Mouse (Mus musculus) left cerebral cortex, adult 18-20 months (tissue): Measurements from ENCODE around the gene Hyal1. TPM values are rescaled to one million over a fixed set of nuclear protein-coding genes. Genes with fewer than 3 reads are reported as not detected.
A peak's percentile ranks its signal among the peaks of the same experiment; 100 is the strongest.
"Not testable (repeated sequence)": the region's sequence is repeated elsewhere in the genome, so short reads cannot be mapped to it uniquely, and the experiment has no call there.

ENCODE experiments used
- DNase-seq, 2 experiments: peaks; one replicate each; pipeline ENCODE4 v3.0.0; 2021 to 2022; ENCODE audit warnings: low spot score in 2 of 2, mixed read lengths in 1 of 2
- total RNA-seq, 2 experiments: library from RNA; stranded (reverse); gene quantifications; 2 replicates each; pipeline ENCODE4 v1.2.3; 2021

Gene Hyal1
- total RNA-seq, 2 experiments from 2014 or later = 6.3 to 7.2 TPM

DNA sequence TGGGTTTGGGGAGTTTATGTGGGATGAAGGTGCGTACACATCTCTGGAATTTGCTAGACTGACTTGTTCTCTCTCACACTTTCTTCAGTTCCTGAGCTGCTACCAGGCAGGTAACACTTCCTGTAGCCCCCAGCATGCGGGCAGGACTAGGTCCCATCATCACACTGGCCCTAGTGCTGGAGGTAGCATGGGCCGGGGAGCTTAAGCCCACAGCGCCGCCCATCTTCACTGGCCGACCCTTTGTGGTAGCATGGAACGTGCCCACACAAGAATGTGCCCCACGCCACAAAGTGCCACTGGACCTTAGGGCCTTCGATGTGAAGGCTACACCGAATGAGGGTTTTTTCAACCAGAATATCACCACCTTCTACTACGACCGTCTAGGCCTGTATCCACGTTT, 6.7 kb upstream of the Hyal1 start:
- no peak for DNase-seq

- no peak for DNase-seq
Measured at GRCm38 (mm10) chr9:107570845-107571244, 5.9 kb upstream of the Hyal1 start.

- DNase-seq = no peak
Measured at GRCm38 (mm10) chr9:107571534-107572326, 5.0 kb upstream of the Hyal1 start.

- no peak for DNase-seq
Measured at GRCm38 (mm10) chr9:107572327-107572662, 4.4 kb upstream of the Hyal1 start.

DNA sequence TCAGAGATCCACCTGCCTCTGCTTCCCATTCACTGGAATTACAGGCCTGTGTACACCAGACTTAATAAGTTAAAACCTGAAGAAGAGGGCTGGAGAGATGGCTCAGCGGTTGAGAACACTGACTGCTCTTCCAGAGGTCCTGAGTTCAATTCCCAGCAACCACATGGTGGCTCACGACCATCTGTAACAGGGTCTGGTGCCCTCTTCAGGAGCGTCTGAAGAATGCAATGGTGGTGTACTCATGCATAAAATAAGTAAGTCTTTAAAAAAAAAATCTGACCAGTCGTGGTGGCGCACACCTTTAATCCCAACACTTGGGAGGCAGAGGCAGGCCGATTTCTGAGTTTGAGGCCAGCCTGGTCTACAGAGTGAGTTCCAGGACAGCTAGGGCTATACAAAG, 3.0 kb upstream of the Hyal1 start:
- not testable (repeated sequence) for DNase-seq

- DNase-seq = no peak
Measured at GRCm38 (mm10) chr9:107575579-107576356, 959 bp upstream of the Hyal1 start.

- no peak for DNase-seq
Measured at GRCm38 (mm10) chr9:107577871-107578270, 1.1 kb downstream of the Hyal1 start.

GRCm38 (mm10) chr9:107578587-107578986, 1.9 kb downstream of the Hyal1 start, which contains the start of gene Naa80:
Gene Naa80 (plus strand): TSS chr9:107578887.
- no peak for DNase-seq

GRCm38 (mm10) chr9:107579023-107579900, 2.5 kb downstream of the Hyal1 start:
- DNase-seq = no peak

DNA sequence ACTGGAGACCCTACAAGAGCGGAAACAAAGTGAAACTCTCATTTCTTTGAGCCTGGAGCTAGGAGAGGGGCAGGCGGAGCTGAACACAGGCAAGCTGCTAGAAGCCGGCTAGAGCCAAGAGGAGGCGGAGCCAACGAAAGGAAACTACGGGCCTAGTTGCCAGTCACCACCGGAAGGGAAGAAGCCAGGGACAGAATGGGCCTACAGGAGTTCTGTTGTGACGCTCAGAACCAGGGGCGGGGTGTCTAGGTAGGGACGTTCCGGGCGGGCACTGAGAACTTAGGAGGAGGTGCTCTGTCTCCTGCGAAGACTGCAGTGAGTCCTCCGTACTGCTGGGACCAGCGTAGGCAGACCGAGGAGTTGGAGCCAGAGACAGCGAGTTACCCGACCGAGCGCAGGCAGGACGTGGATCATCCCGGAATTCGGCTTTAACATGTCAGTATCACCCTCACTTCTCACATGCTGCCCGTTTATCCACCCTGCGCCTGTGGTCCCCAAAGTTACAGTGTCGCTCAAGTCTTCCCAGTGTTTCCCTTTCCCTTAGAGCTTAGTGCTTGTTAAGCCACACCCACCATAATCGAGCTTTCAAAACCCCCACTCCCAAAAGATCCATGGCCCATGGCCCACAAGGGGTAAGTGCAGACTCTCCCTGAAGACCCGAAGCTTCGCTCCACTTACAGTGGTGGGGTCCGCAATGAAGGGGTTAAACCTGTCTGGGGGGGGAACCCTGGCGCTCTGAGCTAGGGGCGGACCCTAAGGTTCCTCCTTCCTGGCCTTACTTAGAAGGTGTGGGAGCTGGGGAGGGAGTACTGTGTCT, 4.0 kb downstream of the Hyal1 start, which contains the start of gene Hyal3:
TSS of gene Hyal3 (plus strand) at position 318 of the 817 bp plus-strand sequence.
- peak; percentile 83 to 90 for DNase-seq

DNA sequence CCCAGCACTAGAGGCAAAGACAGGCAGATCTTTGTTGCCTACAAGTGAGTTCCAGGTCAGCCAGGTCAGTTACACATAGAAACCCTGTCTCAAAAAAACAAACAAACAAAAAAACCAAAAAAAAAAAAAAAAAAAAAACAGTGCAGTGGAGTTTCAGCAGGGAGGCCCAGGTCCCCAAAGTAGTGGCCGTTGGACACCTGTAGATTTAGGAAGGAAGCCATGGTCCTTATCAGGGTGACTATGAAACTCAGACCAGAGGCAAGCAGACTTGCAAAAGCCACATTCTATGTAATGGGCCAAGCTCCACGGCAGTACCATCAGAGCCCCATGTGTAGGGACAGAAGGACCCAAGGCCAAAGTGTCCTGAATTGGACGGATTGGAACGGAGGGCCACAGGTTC, 4.9 kb downstream of the Hyal1 start:
- no peak for DNase-seq

DNA sequence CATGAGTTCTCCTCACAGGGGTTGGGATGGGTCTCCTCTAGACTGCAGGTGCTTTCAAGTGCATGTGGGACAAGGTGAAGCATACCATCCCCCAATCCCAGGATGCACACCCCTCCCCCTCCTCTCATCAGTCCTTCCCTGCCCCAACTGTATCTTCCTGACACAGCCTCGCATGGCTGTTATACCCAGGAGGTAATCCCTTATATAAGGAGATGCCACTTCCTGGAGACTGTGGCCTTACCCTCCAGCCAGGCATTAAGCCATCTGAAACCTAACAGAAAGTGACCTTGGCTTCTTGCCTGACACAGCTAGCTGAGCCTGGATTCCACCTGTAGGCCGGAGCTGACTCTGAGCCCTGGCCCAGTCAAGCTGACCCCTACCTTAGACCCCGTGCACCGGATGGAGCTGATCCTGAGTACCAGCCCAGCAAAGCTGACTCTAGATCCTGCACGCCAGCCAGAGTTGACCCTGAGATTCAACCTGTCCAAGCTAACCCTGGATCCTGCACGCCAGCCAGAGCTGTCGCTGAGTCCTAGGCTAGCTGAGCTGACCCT, 5.9 kb downstream of the Hyal1 start:
- no peak for DNase-seq

DNA sequence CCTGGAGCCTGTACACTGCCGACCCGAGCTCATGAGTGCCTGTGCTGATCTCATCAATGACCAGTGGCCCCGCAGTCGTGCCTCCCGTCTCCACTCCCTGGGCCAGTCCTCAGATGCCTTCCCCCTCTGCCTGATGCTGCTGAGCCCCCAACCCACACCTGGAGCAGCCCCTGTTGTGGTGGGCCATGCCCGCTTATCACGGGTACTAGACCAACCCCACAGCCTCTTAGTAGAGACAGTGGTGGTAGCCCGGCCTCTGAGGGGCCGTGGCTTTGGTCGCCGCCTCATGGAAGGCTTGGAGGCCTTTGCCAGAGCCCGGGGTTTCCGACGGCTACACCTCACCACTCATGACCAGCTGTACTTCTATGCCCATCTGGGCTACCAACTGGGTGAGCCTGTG, 6.4 kb downstream of the Hyal1 start:
- no peak for DNase-seq

DNA sequence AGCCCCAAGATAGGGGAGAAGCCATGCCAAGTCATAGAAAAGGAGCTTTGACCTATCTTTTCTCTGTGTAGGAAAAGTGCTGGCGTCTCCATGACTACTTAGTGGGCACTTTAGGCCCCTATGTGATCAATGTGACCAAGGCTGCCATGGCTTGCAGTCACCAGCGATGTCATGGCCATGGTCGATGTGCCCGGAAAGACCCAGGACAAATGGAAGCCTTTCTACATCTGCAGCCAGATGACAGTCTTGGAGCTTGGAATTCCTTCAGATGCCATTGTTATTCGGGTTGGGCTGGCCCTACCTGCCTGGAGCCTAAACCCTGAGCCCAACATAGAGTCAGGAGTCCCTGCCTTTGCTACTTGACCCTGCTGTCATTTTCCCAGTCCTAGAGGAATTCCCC, 9.8 kb downstream of the Hyal1 start:
- DNase-seq = no peak

- peak; percentile 98 to 99 for DNase-seq
Measured at GRCm38 (mm10) chr9:107586974-107587832, 10.5 kb downstream of the Hyal1 start, which contains the start of gene Ifrd2. Gene Ifrd2 (plus strand): TSS chr9:107587642.

DNA sequence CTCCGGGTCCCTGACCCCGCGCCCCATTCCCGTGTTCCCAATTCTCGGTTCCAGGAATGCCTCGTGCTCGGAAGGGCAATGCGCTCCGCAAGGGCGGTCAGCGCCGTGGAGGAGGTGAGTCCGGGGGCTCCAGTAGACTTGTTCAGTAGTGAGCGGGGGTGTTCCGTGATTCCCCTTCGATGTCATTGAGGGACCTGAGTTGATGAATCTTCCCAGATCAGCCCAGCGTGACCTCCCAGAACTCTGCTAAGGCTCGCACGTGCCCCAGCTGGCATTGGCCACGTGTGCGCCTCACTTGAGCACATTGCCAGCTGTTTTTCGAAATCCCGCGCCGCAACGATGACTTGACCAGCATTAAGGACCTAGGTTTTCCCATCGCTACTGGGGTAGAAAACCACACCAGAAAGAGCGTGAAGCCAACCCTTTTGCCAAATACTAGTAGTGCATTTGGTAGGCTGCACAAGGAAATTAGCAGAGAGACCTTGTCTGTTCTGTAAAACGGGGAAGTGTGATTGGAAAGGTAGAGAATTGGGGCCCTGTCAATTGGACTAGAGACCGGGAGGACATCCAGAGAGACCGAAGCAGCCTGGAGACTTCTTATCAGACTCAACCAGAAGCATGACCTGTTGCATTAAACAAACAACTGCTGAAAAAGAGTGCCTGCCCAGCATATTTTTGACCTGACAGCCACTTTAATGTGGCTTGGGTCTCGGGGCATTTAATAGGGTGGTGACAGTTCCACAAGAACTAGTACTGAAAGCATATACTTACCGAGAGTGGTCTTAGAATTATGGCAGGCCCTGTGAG, 11.3 kb downstream of the Hyal1 start:
- DNase-seq = no peak

- no peak for DNase-seq
Measured at GRCm38 (mm10) chr9:107590058-107590772, 13.5 kb downstream of the Hyal1 start.

DNA sequence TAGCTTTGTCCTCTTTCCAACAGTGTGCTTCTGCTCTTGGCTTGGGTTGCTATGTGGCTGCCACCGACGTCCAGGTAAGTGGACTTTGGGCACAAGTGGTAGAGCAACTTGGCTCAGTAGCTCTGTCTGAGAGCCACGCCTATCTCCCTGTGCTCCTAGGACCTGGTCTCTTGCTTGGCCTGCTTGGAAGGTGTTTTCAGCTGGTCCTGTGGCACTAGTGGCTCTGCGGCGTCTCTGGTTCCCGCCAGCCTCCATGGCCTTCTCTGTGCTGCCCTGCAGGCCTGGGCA, 14.0 kb downstream of the Hyal1 start:
- DNase-seq = no peak
